Mouse (Mus musculus) T-helper 17 cell (primary cell): ENCODE measurements around the gene Ugt2b35.
"Not testable (repeated sequence)": the region's sequence is repeated elsewhere in the genome, so short reads cannot be mapped to it uniquely, and the experiment has no call there.

Experiments
- in situ Hi-C, 2 experiments: fragments of 300-600 bp; cut with MboI, MseI; formaldehyde crosslinking; loops; 1 replicate in 1 of 2; 2 replicates in 1 of 2; pipeline ENCODE4 v1.15.1; 2025; ENCODE audit warnings: high pct_unique_total_duplicates in 2 of 2

Ugt2b35 gene

GRCm38 (mm10) chr5:87000395-87001073, at the start of gene Ugt2b35:
TSS of gene Ugt2b35 (plus strand) at chr5:87000860.
- in situ Hi-C loops, result no loop called here

GRCm38 (mm10) chr5:86960504-86960903, 40.2 kb upstream of the Ugt2b35 start:
- in situ Hi-C loops, result no loop called here

GRCm38 (mm10) chr5:86961587-86962358, 38.9 kb upstream of the Ugt2b35 start:
- in situ Hi-C loops, result no loop called here

GRCm38 (mm10) chr5:86962849-86963248, 37.8 kb upstream of the Ugt2b35 start:
- in situ Hi-C loops, result not testable (repeated sequence)

GRCm38 (mm10) chr5:86967271-86967670, 33.4 kb upstream of the Ugt2b35 start:
- in situ Hi-C loops, result not testable (repeated sequence)

- in situ Hi-C loops, result no loop called here
Measured at GRCm38 (mm10) chr5:87004735-87005134, 4.1 kb downstream of the Ugt2b35 start.

GRCm38 (mm10) chr5:87015477-87015876, 14.8 kb downstream of the Ugt2b35 start:
- in situ Hi-C loops, result no loop called here

- in situ Hi-C loops, result no loop called here
Measured at GRCm38 (mm10) chr5:87027359-87027758, 26.7 kb downstream of the Ugt2b35 start.

GRCm38 (mm10) chr5:87030624-87031023, 30.0 kb downstream of the Ugt2b35 start:
- in situ Hi-C loops, result no loop called here
